Mouse (Mus musculus) heart, postnatal 25 days (tissue): ENCODE measurements at regions not wholly inside any gene's neighbourhood (a gene's known extent, or its start where the extent isn't known, plus 50 kb on each side); places are given as distances from the start of the nearest gene placed in this dataset.
"Not testable (repeated sequence)": the region's sequence is repeated elsewhere in the genome, so short reads cannot be mapped to it uniquely, and the experiment has no call there.

Experiments
- DNase-seq: peaks from one replicate; pipeline ENCODE4 v3.0.0; 2022; ENCODE audit warnings: low spot score
- intact Hi-C: fragments of 180-260 bp; cut with DNase I; formaldehyde crosslinking; loops from one replicate; pipeline ENCODE4 v1.15.1; 2025

DNA sequence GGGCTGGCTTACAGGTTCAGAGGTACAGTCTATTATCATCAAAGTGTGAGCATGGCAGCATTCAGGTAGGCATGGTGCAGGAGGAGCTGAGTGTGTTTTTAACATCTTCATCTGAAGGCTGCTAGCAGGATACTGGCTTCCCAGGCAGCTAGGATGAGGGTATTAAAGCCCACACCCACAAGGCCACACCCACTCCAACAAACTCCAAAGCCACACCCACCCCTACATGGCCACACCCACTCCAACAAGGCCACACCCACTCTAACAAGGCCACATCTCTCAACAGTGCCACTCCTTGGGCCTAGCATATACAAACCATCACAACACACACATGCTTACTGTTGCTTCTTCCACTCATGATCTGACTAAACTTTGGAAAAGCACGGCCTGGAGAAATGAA lies 172.5 kb downstream of the Msrb3 start:
- intact Hi-C loops = no loop called here
- no peak for DNase-seq

DNA sequence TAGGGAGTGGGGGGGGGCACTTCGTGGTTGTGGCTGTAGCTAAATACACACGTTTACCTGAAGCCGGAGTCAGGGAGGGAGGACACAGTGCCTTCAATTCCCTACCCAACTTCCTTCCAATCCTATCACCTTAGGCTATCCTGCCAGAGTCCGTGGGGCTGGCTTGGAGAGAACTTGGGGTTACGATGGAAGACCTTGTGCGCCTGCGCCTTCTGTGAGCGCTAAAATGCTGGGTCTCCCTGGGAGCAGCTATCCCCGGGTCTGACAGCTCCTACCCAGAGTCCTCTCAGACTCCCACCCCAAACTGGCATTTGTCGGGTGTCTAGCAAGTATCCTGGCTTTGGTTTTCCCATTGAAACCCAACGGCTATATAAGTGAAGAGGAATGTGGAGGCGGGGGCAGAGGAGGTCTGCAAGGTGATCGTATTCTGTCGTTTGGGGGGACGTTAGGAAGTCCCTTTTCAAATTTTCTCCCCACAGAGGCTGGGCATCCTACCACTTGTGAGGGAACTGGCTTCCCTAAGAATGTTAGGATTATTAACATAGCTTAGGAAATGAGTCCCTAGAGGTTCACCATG lies 176.9 kb downstream of the Msrb3 start:
- intact Hi-C loops = no loop called here
- DNase-seq = no peak

GRCm38 (mm10) chr10:120720981-120721380 lies 177.9 kb downstream of the Msrb3 start:
- intact Hi-C loops = no loop called here
- no peak for DNase-seq

- DNase-seq = no peak
- intact Hi-C loops = no loop called here
Measured at GRCm38 (mm10) chr10:120720061-120720460, 178.8 kb downstream of the Msrb3 start.

DNA sequence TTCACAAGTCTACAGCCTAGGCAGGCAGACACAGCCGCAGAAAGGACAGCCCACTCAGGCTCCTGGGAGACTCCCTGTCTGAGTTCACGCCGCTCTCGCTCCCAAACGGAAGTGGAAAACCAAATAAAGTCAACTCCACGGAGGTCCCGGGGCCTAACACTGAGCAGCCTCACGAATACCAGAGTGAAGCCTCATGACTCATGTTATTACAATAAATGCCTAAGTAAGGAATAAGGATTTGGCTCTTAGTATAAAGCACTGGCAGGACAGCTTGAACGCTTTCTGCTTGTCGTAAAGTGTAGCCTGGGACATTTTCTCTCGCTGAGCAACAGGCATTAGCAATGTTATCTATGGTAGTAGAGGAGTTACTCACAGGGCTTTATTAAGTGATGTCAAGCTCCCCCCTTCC lies 181.7 kb downstream of the Msrb3 start:
- DNase-seq = peak; percentile 35
- intact Hi-C loops = no loop called here

GRCm38 (mm10) chr10:120716391-120716790 lies 182.5 kb downstream of the Msrb3 start:
- no peak for DNase-seq
- intact Hi-C loops = no loop called here

GRCm38 (mm10) chr10:120707771-120708750 lies 190.8 kb downstream of the Msrb3 start:
- no peak for DNase-seq
- intact Hi-C loops = loop anchor here (10.0 kb wide), 1 partner anchor 157 kb away; no protein-coding TSS in a partner anchor

GRCm38 (mm10) chr10:120706684-120707290 lies 192.1 kb downstream of the Msrb3 start:
- intact Hi-C loops = loop anchor here (10.0 kb wide), 1 partner anchor 158 kb away; no protein-coding TSS in a partner anchor
- no peak for DNase-seq

DNA sequence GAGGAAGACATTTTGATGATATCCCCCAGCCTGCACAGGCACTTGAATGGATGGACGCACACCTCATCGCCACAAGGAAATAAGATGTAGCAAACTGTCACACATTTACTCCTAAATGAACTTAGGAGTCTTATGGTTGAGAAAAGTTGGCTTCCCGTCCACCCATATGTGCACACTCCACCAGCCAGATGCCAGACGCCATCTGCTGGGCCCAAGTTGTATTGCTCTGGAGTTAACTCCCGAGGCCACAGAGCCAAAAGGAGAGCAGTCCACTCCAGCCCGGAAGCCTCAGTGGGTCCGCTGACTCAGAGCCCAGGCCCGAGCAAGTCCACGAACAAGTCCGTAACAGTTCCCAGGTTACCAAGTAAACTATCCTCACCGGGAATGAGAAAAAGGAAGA lies 197.1 kb downstream of the Msrb3 start:
- DNase-seq = peak; percentile 44
- intact Hi-C loops = loop anchor here (1.0 to 10.0 kb wide), 4 partner anchors 115 to 445 kb away; no protein-coding TSS in a partner anchor

GRCm38 (mm10) chr10:120697275-120697856 lies 201.5 kb downstream of the Msrb3 start:
- DNase-seq = no peak
- intact Hi-C loops = no loop called here

GRCm38 (mm10) chr10:120696481-120696880 lies 202.4 kb downstream of the Msrb3 start:
- DNase-seq = no peak
- intact Hi-C loops = no loop called here

GRCm38 (mm10) chr10:120694472-120694871 lies 204.4 kb downstream of the Msrb3 start:
- intact Hi-C loops = no loop called here
- DNase-seq = no peak

- intact Hi-C loops = no loop called here
- no peak for DNase-seq
Measured at GRCm38 (mm10) chr10:120691451-120691850, 207.4 kb downstream of the Msrb3 start.

- intact Hi-C loops = no loop called here
- DNase-seq = no peak
Measured at GRCm38 (mm10) chr10:120686123-120686522, 209.9 kb upstream of the Hmga2 start.

DNA sequence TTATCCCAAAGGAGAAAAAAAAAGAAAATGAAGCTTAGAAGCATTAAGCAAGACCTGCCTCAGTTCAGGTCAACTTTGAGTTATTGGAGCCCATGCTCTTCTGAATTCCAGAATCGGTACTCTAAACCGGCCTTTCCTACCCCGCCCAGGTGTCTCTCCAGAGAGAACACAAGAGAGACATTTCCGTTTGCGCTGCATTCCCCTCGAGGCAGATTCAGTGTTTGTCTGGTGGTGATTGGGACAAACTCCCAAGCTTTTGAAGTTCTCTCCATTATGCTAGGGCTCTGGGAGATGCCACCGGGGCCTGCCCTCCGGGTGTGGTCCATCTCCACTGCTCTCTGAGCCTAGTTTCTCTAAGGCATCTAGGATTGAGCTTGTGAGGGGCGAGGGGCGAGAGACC lies 205.8 kb upstream of the Hmga2 start:
- DNase-seq = no peak

DNA sequence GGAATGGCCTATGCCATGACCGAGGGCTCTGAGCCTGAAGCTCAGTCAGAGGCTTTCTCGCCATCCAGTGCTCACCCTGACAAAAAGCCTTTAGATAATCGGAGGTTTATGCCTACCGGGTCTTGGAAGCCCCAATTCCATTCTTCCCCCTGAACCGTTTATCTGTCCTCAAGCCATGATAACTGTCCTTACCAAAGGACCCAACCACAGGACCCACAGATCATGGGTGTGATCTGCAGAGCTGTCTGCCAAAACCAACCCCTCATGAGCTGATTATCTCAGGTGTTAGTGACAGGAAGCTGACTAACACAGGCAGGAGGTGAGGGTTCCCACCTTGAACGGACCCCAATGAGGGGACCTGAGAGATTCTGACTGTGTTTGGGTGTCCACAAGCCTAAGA lies 203.7 kb upstream of the Hmga2 start:
- intact Hi-C loops = no loop called here
- no peak for DNase-seq

More for the DNA sequence above, 205.8 kb upstream of the Hmga2 start:
- intact Hi-C loops = no loop called here

GRCm38 (mm10) chr10:120678277-120678676 lies 202.0 kb upstream of the Hmga2 start:
- intact Hi-C loops = no loop called here

GRCm38 (mm10) chr10:120675369-120675768 lies 199.1 kb upstream of the Hmga2 start:
- no peak for DNase-seq
- intact Hi-C loops = no loop called here

More at GRCm38 (mm10) chr10:120678277-120678676, 202.0 kb upstream of the Hmga2 start:
- no peak for DNase-seq

DNA sequence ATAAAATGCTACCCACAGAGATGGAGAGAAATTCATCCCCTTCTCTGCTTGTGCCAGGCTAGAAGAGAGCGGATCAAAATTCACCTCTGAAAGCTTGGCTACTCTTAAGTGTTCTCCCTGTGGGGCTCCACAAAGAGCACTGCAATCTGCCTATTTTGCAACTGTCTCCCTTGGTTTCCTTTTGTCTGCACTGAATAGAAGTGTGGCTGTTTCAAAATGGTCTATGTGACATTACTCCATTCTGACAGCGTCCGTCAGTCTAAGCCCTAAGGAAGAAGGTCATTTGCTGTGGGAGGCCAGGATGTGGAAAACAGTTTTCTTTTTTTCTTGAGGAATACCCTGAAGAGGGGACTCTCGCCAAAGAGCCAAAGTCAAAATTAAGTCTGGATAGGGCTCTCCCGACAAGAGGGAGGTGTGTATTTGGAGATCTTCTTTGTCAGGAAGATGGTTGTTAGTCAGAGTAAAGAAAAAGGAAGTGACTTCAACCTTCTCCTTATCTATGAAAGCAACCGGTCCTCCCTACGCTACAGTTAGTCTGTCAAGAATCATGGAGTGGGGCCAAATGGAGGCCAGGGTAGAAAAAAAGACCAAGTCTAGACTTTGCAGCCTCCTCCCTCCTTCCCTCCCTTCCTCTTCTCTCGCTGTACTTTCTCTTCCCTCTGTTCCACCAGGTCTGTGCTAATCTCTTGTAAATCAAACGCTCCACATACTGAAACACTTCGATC lies 198.2 kb upstream of the Hmga2 start:
- DNase-seq = no peak
- intact Hi-C loops = no loop called here

- intact Hi-C loops = loop anchor here (2.0 kb wide), 2 partner anchors 361 to 411 kb away; no protein-coding TSS in a partner anchor
- not testable (repeated sequence) for DNase-seq
Measured at GRCm38 (mm10) chr10:120667678-120668031, 191.4 kb upstream of the Hmga2 start.
